Mouse (Mus musculus) heart, embryonic 16.5 days (tissue): ENCODE data around the gene Fam205a3. TPM values are rescaled to one million over a fixed set of nuclear protein-coding genes. Genes with fewer than 3 reads are reported as not detected.
"Not testable (repeated sequence)": the region's sequence is repeated elsewhere in the genome, so short reads cannot be mapped to it uniquely, and the experiment has no call there.

Experiments used
- ATAC-seq: fragments of 200-750 bp; cut with Nextera tagmentation; replicated peaks from 2 replicates; pipeline ENCODE4 v1.8.0; 2017; ENCODE audit warnings: moderate number of reproducible peaks; ENCODE audit not compliant: insufficient read depth, low FRiP score; ENCODE audit errors: extremely low read depth
- H3K27ac ChIP-seq: fragments of 300-500 bp; sonication (generic); 2 replicates; pipeline ENCODE4 v1.5.1; 2014; ENCODE audit warnings: mild to moderate bottlenecking, low read length, control low read depth, moderate library complexity
- H3K27me3 ChIP-seq: fragments of 300-500 bp; sonication (generic); 2 replicates; pipeline ENCODE4 v1.6.1; 2014; ENCODE audit warnings: low read length, mixed read lengths; ENCODE audit not compliant: control insufficient read depth, insufficient read depth
- H3K36me3 ChIP-seq: fragments of 300-500 bp; sonication (generic); 2 replicates; pipeline ENCODE4 v1.6.1; 2014; ENCODE audit not compliant: control insufficient read depth, insufficient read depth
- H3K4me1 ChIP-seq: fragments of 300-500 bp; sonication (generic); 2 replicates; pipeline ENCODE4 v1.6.1; 2014; ENCODE audit warnings: low read length, mixed read lengths; ENCODE audit not compliant: control insufficient read depth, insufficient read depth
- H3K4me2 ChIP-seq: fragments of 300-500 bp; sonication (generic); 2 replicates; pipeline ENCODE4 v1.6.1; 2014; ENCODE audit warnings: low read depth, mild to moderate bottlenecking, control low read depth, low read length
- H3K4me3 ChIP-seq: fragments of 300-500 bp; sonication (generic); 2 replicates; pipeline ENCODE4 v1.5.1; 2014; ENCODE audit warnings: mild to moderate bottlenecking, control low read depth, low read length
- H3K9ac ChIP-seq: fragments of 300-500 bp; sonication (generic); 2 replicates; pipeline ENCODE4 v1.6.1; 2014; ENCODE audit warnings: low read length, control low read depth
- H3K9me3 ChIP-seq: fragments of 300-500 bp; sonication (generic); replicated peaks from 2 replicates; pipeline ENCODE4 v1.6.1; 2016; ENCODE audit warnings: low read length; ENCODE audit not compliant: control insufficient read depth
- WGBS: fragments of 180-500 bp; shearing (Covaris S2); extraction: QIAGEN DNeasy Blood & Tissue Kit; methylation state at CpG from one replicate; pipeline ENCODE4 v1.1.7; 2014; 5-methylcytosine and 5-hydroxymethylcytosine counted together
- polyA plus RNA-seq: library from polyadenylated mRNA; unstranded; fragments of >200 nt; fragmentation: Nextera tagmentation; extraction: Ambion mirVana; gene quantifications from 2 replicates; pipeline ENCODE4 v1.2.1, GENCODE M21; 2015

Fam205a3 gene
- not detected in 2 replicates for polyA plus RNA-seq

DNA sequence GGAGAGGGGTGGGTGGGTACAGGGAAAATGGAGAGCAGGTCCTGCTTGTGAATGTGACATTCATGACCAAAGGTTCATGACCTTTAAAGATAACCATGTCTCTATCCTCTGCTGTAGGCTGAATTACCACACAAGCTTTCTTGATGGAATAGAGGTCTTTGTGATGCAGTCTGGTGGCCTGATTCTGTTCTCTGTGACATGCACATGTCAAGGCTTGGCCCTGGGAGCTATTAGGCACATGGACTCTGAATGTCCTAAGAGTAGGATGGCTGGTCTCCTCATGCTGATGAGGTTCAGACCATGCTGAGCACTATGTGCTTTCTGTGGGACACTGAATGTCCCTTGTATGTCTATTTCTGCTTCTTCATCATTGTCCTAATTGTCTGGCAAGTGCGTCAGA lies at the start of gene Fam205a3:
Fam205a3 (plus strand) TSS at position 301 of the 400 bp plus-strand sequence.
- not testable (repeated sequence) for ATAC-seq, H3K4me3 ChIP-seq, H3K36me3 ChIP-seq, H3K27me3 ChIP-seq, H3K4me1 ChIP-seq, H3K9ac ChIP-seq, H3K4me2 ChIP-seq, H3K27ac ChIP-seq, H3K9me3 ChIP-seq
- WGBS = no CpG with 5 or more reads among the region's 1 CpGs

DNA sequence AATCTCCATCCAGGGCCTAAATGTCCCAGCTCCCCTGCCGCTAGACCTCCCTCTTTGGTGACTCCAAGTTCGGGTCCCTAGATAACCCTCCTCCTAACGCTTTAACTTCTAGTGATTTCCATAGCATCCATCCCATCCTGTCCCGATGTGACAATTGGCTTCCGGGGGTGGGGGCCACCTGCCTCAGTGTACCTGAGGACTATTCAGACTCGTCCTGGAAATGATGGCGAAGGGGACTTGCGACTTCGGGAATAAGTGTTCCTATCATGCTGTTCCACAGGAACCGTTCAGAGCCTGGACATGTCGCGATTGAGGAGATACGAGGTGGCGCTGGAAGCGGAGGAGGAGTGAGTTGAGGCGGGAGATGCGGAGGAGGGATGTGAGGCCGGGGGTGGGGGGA lies 24.2 kb upstream of the Fam205a3 start, which contains the start of gene Gm21953:
Gm21953 (plus strand) TSS at position 301 of the 400 bp plus-strand sequence.
- not testable (repeated sequence) for ATAC-seq, H3K9ac ChIP-seq, H3K4me1 ChIP-seq, H3K36me3 ChIP-seq, H3K27me3 ChIP-seq, H3K27ac ChIP-seq, H3K4me3 ChIP-seq, H3K9me3 ChIP-seq, H3K4me2 ChIP-seq
- WGBS = no CpG with 5 or more reads among the region's 18 CpGs

Other genes with a start within 250 kb of the Fam205a3 start
- not detected in 2 replicates for gene Gm3893, start 227.1 kb upstream of the Fam205a3 start, polyA plus RNA-seq
- 5.6 and 8.8 TPM in 2 replicates for gene Gm13304, start 203.5 kb upstream of the Fam205a3 start, polyA plus RNA-seq
- gene Gm13306, start 164.9 kb upstream of the Fam205a3 start, polyA plus RNA-seq = not detected in 2 replicates
- gene Gm13305, start 149.7 kb upstream of the Fam205a3 start, polyA plus RNA-seq = 0.70 and 1.5 TPM in 2 replicates
- gene Gm10600, start 77.7 kb upstream of the Fam205a3 start, polyA plus RNA-seq = not detected in 2 replicates
- gene Ccl21b, start 62.6 kb upstream of the Fam205a3 start, polyA plus RNA-seq = not detected in 2 replicates
- gene Gm21953, start 24.1 kb upstream of the Fam205a3 start, polyA plus RNA-seq = not detected in 2 replicates
- not detected in 2 replicates for gene Gm21586, start 121.0 kb downstream of the Fam205a3 start, polyA plus RNA-seq
- not detected in 2 replicates for gene Gm2163, start 148.4 kb downstream of the Fam205a3 start, polyA plus RNA-seq
- gene Fam205a2, start 209.8 kb downstream of the Fam205a3 start, polyA plus RNA-seq = not detected in 2 replicates